Mouse (Mus musculus): ENCODE measurements around the gene Igfbp4. TPM values are rescaled to one million over a fixed set of nuclear protein-coding genes. Genes with fewer than 3 reads are reported as not detected.

Igfbp4 gene
- polyA plus RNA-seq, 1 experiment from 2014 or later = 428 TPM

GRCm38 (mm10) chr11:99089077-99089601 is 48.1 kb downstream of the Igfbp4 start, which contains the start of gene Tns4:
Gene Tns4, minus strand, starts transcription at chr11:99089306.
- no peaks in the 10 kb centered on the region for H3K36me3 ChIP-seq
- H3K4me3 ChIP-seq = no peak within 1 kb of the TSS
- no peaks in the 10 kb centered on the region for H3K27me3 ChIP-seq
- 62% methylated on average over 14 of the region's 14 CpGs for WGBS
- no peak for ATAC-seq (ENCODE audit: low FRiP score)
- no peaks in the 10 kb centered on the region for H3K4me1 ChIP-seq
- H3K9me3 ChIP-seq (replicated peaks) = no peaks in the 10 kb centered on the region
- H3K4me2 ChIP-seq (replicated peaks) = no peak within 1 kb of the TSS
- no peak within 1 kb of the TSS for H3K9ac ChIP-seq
- no peak within 1 kb of the TSS for H3K27ac ChIP-seq

- H3K4me1 ChIP-seq = no peaks in the 10 kb centered on the region
- ATAC-seq (ENCODE audit: low FRiP score) = no peak
- H3K4me3 ChIP-seq = no peak overlapping the region
- no peak overlapping the region for H3K27ac ChIP-seq
- H3K27me3 ChIP-seq = no peaks in the 10 kb centered on the region
- no peak overlapping the region for H3K4me2 ChIP-seq (replicated peaks)
- H3K9ac ChIP-seq = no peak overlapping the region
- no peaks in the 10 kb centered on the region for H3K9me3 ChIP-seq (replicated peaks)
- 93% methylated on average over 8 of the region's 8 CpGs for WGBS
- no peaks in the 10 kb centered on the region for H3K36me3 ChIP-seq
These were observed 49.3 kb downstream of the Igfbp4 start for GRCm38 (mm10) chr11:99090391-99090790.

GRCm38 (mm10) chr11:99091666-99092065 is 50.6 kb downstream of the Igfbp4 start:
- no peaks in the 10 kb centered on the region for H3K36me3 ChIP-seq
- 74% methylated on average over 2 of the region's 2 CpGs for WGBS
- ATAC-seq (ENCODE audit: low FRiP score) = no peak
- no peak overlapping the region for H3K4me2 ChIP-seq (replicated peaks)
- no peaks in the 10 kb centered on the region for H3K9me3 ChIP-seq (replicated peaks)
- H3K4me1 ChIP-seq = no peaks in the 10 kb centered on the region
- H3K4me3 ChIP-seq = no peak overlapping the region
- no peak overlapping the region for H3K27ac ChIP-seq
- H3K9ac ChIP-seq = no peak overlapping the region
- H3K27me3 ChIP-seq = no peaks in the 10 kb centered on the region

- no peak overlapping the region for H3K4me3 ChIP-seq
- H3K9ac ChIP-seq = no peak overlapping the region
- 84% methylated on average over 7 of the region's 7 CpGs for WGBS
- no peak overlapping the region for H3K4me2 ChIP-seq (replicated peaks)
- no peak overlapping the region for H3K27ac ChIP-seq
- ATAC-seq (ENCODE audit: low FRiP score) = no peak
- H3K27me3 ChIP-seq = no peaks in the 10 kb centered on the region
- no peaks in the 10 kb centered on the region for H3K4me1 ChIP-seq
- H3K36me3 ChIP-seq = no peaks in the 10 kb centered on the region
- no peaks in the 10 kb centered on the region for H3K9me3 ChIP-seq (replicated peaks)
These were observed 52.7 kb downstream of the Igfbp4 start for GRCm38 (mm10) chr11:99093740-99094139.

- ATAC-seq (ENCODE audit: low FRiP score) = no peak
- no peaks in the 10 kb centered on the region for H3K4me1 ChIP-seq
- no peaks in the 10 kb centered on the region for H3K36me3 ChIP-seq
- no peaks in the 10 kb centered on the region for H3K27me3 ChIP-seq
- H3K4me2 ChIP-seq (replicated peaks) = no peak overlapping the region
- no peak overlapping the region for H3K9ac ChIP-seq
- 48% methylated on average over 2 of the region's 2 CpGs for WGBS
- H3K4me3 ChIP-seq = no peak overlapping the region
- H3K27ac ChIP-seq = no peak overlapping the region
- H3K9me3 ChIP-seq (replicated peaks) = no peaks in the 10 kb centered on the region
These were observed 54.0 kb downstream of the Igfbp4 start for GRCm38 (mm10) chr11:99094911-99095676.

DNA sequence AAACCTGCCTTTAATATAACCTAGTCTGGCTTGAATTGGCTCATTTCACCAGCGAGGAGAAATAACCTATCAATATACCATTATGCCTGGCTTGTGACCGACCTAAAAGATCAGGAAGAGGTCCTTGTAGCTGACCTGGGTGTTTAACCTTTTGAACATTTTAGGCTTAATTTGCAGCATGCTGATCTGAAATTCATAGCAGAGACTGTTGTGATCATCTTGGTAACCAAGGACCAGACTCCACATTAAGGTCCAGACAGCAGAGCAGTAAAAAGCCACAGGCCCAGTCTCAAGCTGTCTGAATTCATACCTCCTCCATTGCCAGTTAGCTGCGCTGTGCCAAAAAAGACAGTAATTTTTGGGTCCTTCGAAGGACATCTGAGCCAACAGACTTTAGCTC is 54.7 kb downstream of the Igfbp4 start:
- H3K27me3 ChIP-seq = no peaks in the 10 kb centered on the region
- H3K27ac ChIP-seq = no peak overlapping the region
- no peak for ATAC-seq (ENCODE audit: low FRiP score)
- no peak overlapping the region for H3K9ac ChIP-seq
- no peaks in the 10 kb centered on the region for H3K36me3 ChIP-seq
- H3K4me3 ChIP-seq = no peak overlapping the region
- 66% methylated on average over 4 of the region's 4 CpGs for WGBS
- no peaks in the 10 kb centered on the region for H3K9me3 ChIP-seq (replicated peaks)
- H3K4me1 ChIP-seq = no peaks in the 10 kb centered on the region
- H3K4me2 ChIP-seq (replicated peaks) = no peak overlapping the region

- ATAC-seq (ENCODE audit: low FRiP score) = no peak
- no peaks in the 10 kb centered on the region for H3K27me3 ChIP-seq
- H3K27ac ChIP-seq = no peak overlapping the region
- no peak overlapping the region for H3K4me2 ChIP-seq (replicated peaks)
- H3K36me3 ChIP-seq = no peaks in the 10 kb centered on the region
- H3K9me3 ChIP-seq (replicated peaks) = no peaks in the 10 kb centered on the region
- H3K4me3 ChIP-seq = no peak overlapping the region
- H3K9ac ChIP-seq = no peak overlapping the region
- 82% methylated on average over 4 of the region's 4 CpGs for WGBS
- no peaks in the 10 kb centered on the region for H3K4me1 ChIP-seq
These were observed 55.4 kb downstream of the Igfbp4 start for GRCm38 (mm10) chr11:99096417-99096816.

GRCm38 (mm10) chr11:99096996-99097774 is 56.1 kb downstream of the Igfbp4 start:
- Histone ChIP-seq H3K4me2 (replicated peaks) (no peak overlapping the region), H3K9ac (no peak overlapping the region), H3K27me3 (no peaks in the 10 kb centered on the region), H3K36me3 (no peaks in the 10 kb centered on the region), H3K9me3 (replicated peaks) (no peaks in the 10 kb centered on the region), H3K27ac (no peak overlapping the region), H3K4me3 (no peak overlapping the region), H3K4me1 (no peaks in the 10 kb centered on the region)
- WGBS = 79% methylated on average over 8 of the region's 8 CpGs
- ATAC-seq (ENCODE audit: low FRiP score) = no peak

- no peak overlapping the region for H3K27ac ChIP-seq
- no peaks in the 10 kb centered on the region for H3K9me3 ChIP-seq (replicated peaks)
- WGBS = 89% methylated on average over 9 of the region's 9 CpGs
- no peak for ATAC-seq (ENCODE audit: low FRiP score)
- H3K4me3 ChIP-seq = no peak overlapping the region
- H3K36me3 ChIP-seq = no peaks in the 10 kb centered on the region
- no peak overlapping the region for H3K4me2 ChIP-seq (replicated peaks)
- no peaks in the 10 kb centered on the region for H3K4me1 ChIP-seq
- H3K9ac ChIP-seq = no peak overlapping the region
- no peaks in the 10 kb centered on the region for H3K27me3 ChIP-seq
These were observed 57.9 kb downstream of the Igfbp4 start for GRCm38 (mm10) chr11:99098924-99099323.

- Histone ChIP-seq H3K4me3 (no peak overlapping the region), H3K4me1 (no peaks in the 10 kb centered on the region), H3K27ac (no peak overlapping the region), H3K9me3 (replicated peaks) (no peaks in the 10 kb centered on the region), H3K36me3 (no peaks in the 10 kb centered on the region), H3K4me2 (replicated peaks) (no peak overlapping the region), H3K27me3 (no peaks in the 10 kb centered on the region), H3K9ac (no peak overlapping the region)
- 79% methylated on average over 7 of the region's 7 CpGs for WGBS
- no peak for ATAC-seq (ENCODE audit: low FRiP score)
These were observed 58.5 kb downstream of the Igfbp4 start for GRCm38 (mm10) chr11:99099516-99099915.

- Histone ChIP-seq H3K4me3 (no peak overlapping the region), H3K27me3 (no peaks in the 10 kb centered on the region), H3K9me3 (replicated peaks) (no peaks in the 10 kb centered on the region), H3K9ac (no peak overlapping the region), H3K4me1 (no peaks in the 10 kb centered on the region), H3K36me3 (no peaks in the 10 kb centered on the region), H3K27ac (no peak overlapping the region), H3K4me2 (replicated peaks) (no peak overlapping the region)
- no peak for ATAC-seq (ENCODE audit: low FRiP score)
- 84% methylated on average over 5 of the region's 5 CpGs for WGBS
These were observed 59.2 kb downstream of the Igfbp4 start for GRCm38 (mm10) chr11:99100215-99100614.

DNA sequence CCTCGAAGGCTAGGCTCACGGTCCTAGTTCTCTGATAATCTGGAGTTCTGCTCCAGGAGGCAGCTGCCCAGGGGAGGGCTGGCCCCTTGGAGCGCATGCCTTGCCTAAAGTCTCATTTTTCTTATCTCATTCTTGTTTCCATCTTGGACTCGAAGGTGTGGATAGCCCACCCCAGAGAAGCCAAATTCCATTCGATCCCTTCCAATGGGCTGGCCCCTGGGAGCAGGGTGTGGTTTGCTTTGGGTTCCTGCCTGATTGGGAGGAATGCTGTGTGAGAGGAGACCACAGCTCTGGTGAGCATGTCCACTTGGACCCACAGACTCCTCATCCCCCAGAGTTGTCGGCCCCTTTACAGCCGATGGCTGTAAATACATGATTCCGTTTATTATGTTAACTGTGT is 60.6 kb downstream of the Igfbp4 start:
- H3K4me2 ChIP-seq (replicated peaks) = no peak overlapping the region
- no peaks in the 10 kb centered on the region for H3K9me3 ChIP-seq (replicated peaks)
- no peaks in the 10 kb centered on the region; the same call in 1 of the 2 replicates for H3K4me1 ChIP-seq
- H3K27me3 ChIP-seq = no peaks in the 10 kb centered on the region
- H3K4me3 ChIP-seq = no peak overlapping the region
- no peak overlapping the region for H3K9ac ChIP-seq
- no peak for ATAC-seq (ENCODE audit: low FRiP score)
- WGBS = 82% methylated on average over 8 of the region's 8 CpGs
- H3K36me3 ChIP-seq = no peaks in the 10 kb centered on the region
- H3K27ac ChIP-seq = no peak overlapping the region

Measured in hindbrain, embryonic 12.5 days (tissue).